Mouse (Mus musculus) midbrain, postnatal 0 days (tissue): ENCODE data around the gene Jagn1. TPM values are rescaled to one million over a fixed set of nuclear protein-coding genes. Genes with fewer than 3 reads are reported as not detected.

Experiments
- ATAC-seq: fragments of 200-750 bp; cut with Nextera tagmentation; 2 replicates; pipeline ENCODE4 v1.8.0; 2017; ENCODE audit warnings: moderate number of reproducible peaks, mild to moderate bottlenecking, moderate TSS enrichment, moderate library complexity; ENCODE audit not compliant: low FRiP score
- DNase-seq: peaks from one replicate; pipeline ENCODE4 v3.0.0-alpha.2; 2015; ENCODE audit warnings: low spot score
- H3K27ac ChIP-seq: fragments of 300-500 bp; sonication (generic); 2 replicates; pipeline ENCODE4 v1.5.1; 2014; ENCODE audit warnings: low read depth, mild to moderate bottlenecking, low read length, mixed read lengths
- H3K27me3 ChIP-seq: fragments of 300-500 bp; sonication (generic); 2 replicates; pipeline ENCODE4 v1.6.1; 2014; ENCODE audit warnings: low read length, control low read depth, mixed read lengths; ENCODE audit not compliant: insufficient read depth
- H3K36me3 ChIP-seq: fragments of 300-500 bp; sonication (generic); 2 replicates; pipeline ENCODE4 v1.6.1; 2014; ENCODE audit warnings: low read length, control low read depth, mixed read lengths; ENCODE audit not compliant: insufficient read depth
- H3K4me1 ChIP-seq: fragments of 300-500 bp; sonication (generic); 2 replicates; pipeline ENCODE4 v1.6.1; 2014; ENCODE audit warnings: mild to moderate bottlenecking, control low read depth, antibody characterized with exemption, low read length, mixed read lengths; ENCODE audit not compliant: insufficient read depth
- H3K4me2 ChIP-seq: fragments of 300-500 bp; sonication (generic); 2 replicates; pipeline ENCODE4 v1.6.1; 2014; ENCODE audit warnings: low read depth, mild to moderate bottlenecking, low read length, mixed read lengths; ENCODE audit not compliant: poor library complexity, severe bottlenecking
- H3K4me3 ChIP-seq: fragments of 300-500 bp; sonication (generic); 2 replicates; pipeline ENCODE4 v1.5.1; 2014; ENCODE audit warnings: low read depth, mild to moderate bottlenecking, low read length, moderate library complexity
- H3K9ac ChIP-seq: fragments of 300-500 bp; sonication (generic); replicated peaks from 2 replicates; pipeline ENCODE4 v1.6.1; 2014; ENCODE audit warnings: mild to moderate bottlenecking, low read length, moderate library complexity, mixed read lengths; ENCODE audit not compliant: poor library complexity, severe bottlenecking
- H3K9me3 ChIP-seq: fragments of 300-500 bp; sonication (generic); 2 replicates; pipeline ENCODE4 v1.6.1; 2016; ENCODE audit warnings: low read length, control low read depth
- CTCF ChIP-seq: IDR thresholded peaks from 2 replicates; pipeline ENCODE4 v1.5.1; 2016; ENCODE audit warnings: antibody characterized with exemption, mild to moderate bottlenecking
- WGBS: fragments of 180-500 bp; shearing (Covaris S2); extraction: QIAGEN DNeasy Blood & Tissue Kit; methylation state at CpG from one replicate; pipeline ENCODE4 v1.1.7; 2014; 5-methylcytosine and 5-hydroxymethylcytosine counted together
- polyA plus RNA-seq: library from polyadenylated mRNA; unstranded; fragments of >200 nt; fragmentation: Nextera tagmentation; extraction: Ambion mirVana; gene quantifications from 2 replicates; pipeline ENCODE4 v1.2.1, GENCODE M21; 2015
- total RNA-seq: library from RNA; depleted of rRNA; stranded (reverse); fragments of >200 nt; gene quantifications from 2 replicates; pipeline ENCODE4 v1.2.3, GENCODE M21; 2014

Jagn1 gene
- total and polyA plus RNA-seq, 2 experiments from 2014 or later, result 43.6 to 80.4 TPM

DNA sequence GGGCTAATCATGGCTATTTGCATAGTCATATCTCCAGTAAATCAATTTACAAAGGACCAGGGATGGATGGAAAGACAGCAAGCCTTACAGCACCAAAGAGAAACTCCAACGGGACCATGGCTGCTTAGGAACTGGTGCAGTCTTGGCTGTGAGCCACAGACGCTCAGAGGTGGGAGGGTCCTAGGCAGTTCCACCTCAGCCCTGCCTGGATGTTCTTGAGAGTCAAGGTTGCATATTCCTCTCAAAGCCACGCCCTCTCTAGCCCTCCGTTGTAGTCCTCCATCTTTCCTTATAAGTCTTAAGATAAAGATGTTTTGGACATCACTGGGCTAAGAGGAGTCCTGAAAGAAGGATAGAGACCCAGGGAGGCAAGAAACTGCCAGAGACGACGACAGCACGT, 21.7 kb downstream of the Jagn1 start:
- Histone ChIP-seq H3K4me2 (no peak overlapping the region), H3K4me1 (no peaks in the 10 kb centered on the region), H3K9ac (no peak overlapping the region), H3K4me3 (no peak overlapping the region), H3K9me3 (no peaks in the 10 kb centered on the region), H3K27ac (no peak overlapping the region), H3K27me3 (no peaks in the 10 kb centered on the region), H3K36me3 (no peaks in the 10 kb centered on the region)
- ATAC-seq (no peak), DNase-seq (no peak)
- no peak for TF ChIP-seq CTCF
- 74% methylated on average over 7 of the region's 7 CpGs for WGBS

DNA sequence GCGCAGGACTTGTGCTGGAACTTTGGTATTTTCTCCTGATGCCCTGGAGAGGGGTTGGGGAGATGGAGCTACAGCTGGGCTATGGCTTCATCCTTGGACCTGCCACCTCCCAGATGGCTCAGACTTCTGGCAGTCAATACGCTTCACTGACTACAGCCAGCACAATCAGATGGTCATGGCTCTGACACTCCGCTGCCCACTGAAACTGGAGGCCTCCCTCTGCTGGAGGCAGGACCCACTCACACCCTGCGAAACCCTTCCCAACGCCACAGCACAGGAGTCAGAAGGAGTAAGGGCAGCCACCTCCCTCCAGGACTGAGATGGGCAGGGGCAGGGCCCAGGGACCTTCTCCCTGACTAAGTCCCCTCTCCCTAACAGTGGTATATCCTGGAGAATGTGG, 23.2 kb downstream of the Jagn1 start:
- Histone ChIP-seq H3K4me1 (no peaks in the 10 kb centered on the region), H3K4me3 (no peak overlapping the region), H3K27ac (no peak overlapping the region), H3K36me3 (no peaks in the 10 kb centered on the region), H3K9me3 (no peaks in the 10 kb centered on the region), H3K4me2 (no peak overlapping the region), H3K9ac (no peak overlapping the region), H3K27me3 (peaks cover 4% of the 10 kb centered on the region)
- peak; percentile 77 for DNase-seq
- TF ChIP-seq CTCF, result peak; percentile 58
- WGBS, result 58% methylated on average over 5 of the region's 5 CpGs
- peak; percentile 43; the same call in 1 of the 2 replicates for ATAC-seq

DNA sequence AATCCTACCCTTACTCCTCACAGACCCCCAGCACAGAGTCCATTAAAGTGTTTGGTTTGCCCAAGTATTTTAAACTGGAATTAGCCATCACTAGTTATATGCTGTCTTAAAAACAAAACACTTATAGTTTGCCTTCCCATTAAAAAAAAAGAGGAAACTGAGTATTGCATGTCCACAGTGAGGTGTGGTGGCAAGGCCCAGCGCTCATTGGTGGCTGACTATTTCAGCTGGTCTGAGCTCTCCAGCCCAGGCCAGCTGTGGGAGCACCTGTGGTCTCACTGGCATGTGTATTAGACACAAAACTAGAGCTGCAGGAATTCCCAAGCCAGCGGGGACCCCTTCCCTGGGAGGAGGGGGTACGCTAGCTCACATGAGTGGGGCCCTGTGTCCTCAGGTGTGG, 26.1 kb downstream of the Jagn1 start:
- 72% methylated on average over 3 of the region's 3 CpGs for WGBS
- ATAC-seq, result no peak

DNA sequence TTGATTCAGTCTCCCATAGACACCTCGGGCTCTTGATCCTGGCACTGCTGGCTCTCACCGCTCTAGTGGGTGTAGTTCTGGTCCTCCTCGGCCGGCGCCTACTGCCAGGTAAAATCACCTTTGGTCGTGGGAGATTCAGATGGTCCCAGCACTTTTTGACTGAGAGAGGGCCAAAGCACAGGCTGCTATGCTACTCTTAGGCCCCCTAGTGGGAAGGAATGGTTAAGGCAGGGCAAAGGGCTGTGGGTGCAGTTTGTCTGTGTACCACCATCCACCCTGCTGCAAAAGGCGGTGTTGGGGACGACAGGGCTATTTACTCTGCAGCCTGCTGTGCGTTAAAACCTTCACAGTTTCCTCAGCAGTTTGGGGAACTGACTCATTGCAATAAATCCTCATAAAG, 26.7 kb downstream of the Jagn1 start:
- Histone ChIP-seq H3K9ac (peak overlapping the region; percentile 30; the same call in 1 of the 2 replicates), H3K27ac (no peak overlapping the region), H3K4me1 (no peaks in the 10 kb centered on the region), H3K4me3 (peak overlapping the region; percentile 35), H3K36me3 (no peaks in the 10 kb centered on the region), H3K4me2 (peak overlapping the region; percentile 55), H3K27me3 (peaks cover 13% of the 10 kb centered on the region), H3K9me3 (no peaks in the 10 kb centered on the region)
- peak; percentile 50; the same call in 1 of the 2 replicates for ATAC-seq
- DNase-seq, result peak; percentile 80
- WGBS, result 12% methylated on average over 9 of the region's 9 CpGs
- TF ChIP-seq CTCF, result peak; percentile 75

More for the DNA sequence above, 26.1 kb downstream of the Jagn1 start:
- H3K4me2 ChIP-seq, result no peak overlapping the region
- H3K9ac ChIP-seq, result 0 out of 2 replicates have a peak overlapping the region, but pooled peaks have one; percentile 30
- DNase-seq, result no peak
- no peaks in the 10 kb centered on the region for H3K4me1 ChIP-seq
- no peaks in the 10 kb centered on the region for H3K36me3 ChIP-seq
- H3K27me3 ChIP-seq, result peaks cover 13% of the 10 kb centered on the region
- H3K4me3 ChIP-seq, result no peak overlapping the region
- no peak overlapping the region for H3K27ac ChIP-seq
- H3K9me3 ChIP-seq, result no peaks in the 10 kb centered on the region
- no peak for TF ChIP-seq CTCF

DNA sequence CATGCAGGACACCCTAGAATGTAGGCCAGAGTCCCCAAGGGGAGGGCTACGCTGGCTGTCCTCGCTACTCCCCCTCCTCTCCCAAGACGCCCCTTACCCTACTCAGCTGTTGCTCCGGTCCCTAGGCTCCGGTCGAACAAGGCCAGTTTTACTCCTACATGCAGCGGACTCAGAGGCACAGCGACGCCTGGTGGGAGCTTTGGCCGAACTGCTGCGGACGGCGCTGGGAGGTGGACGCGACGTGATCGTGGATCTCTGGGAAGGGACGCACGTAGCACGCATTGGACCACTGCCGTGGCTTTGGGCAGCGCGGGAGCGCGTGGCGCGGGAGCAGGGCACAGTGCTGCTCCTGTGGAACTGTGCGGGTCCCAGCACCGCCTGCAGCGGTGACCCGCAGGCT, 27.1 kb downstream of the Jagn1 start:
- peaks cover 13% of the 10 kb centered on the region for H3K27me3 ChIP-seq
- peak; percentile 75 for TF ChIP-seq CTCF
- peak overlapping the region; percentile 55 for H3K4me2 ChIP-seq
- ATAC-seq (peak; percentile 71), DNase-seq (peak; percentile 81)
- H3K9ac ChIP-seq, result peak overlapping the region; percentile 30
- 2% methylated on average over 31 of the region's 31 CpGs for WGBS
- no peaks in the 10 kb centered on the region for H3K36me3 ChIP-seq
- H3K27ac ChIP-seq, result no peak overlapping the region
- H3K4me3 ChIP-seq, result peak overlapping the region; percentile 35
- no peaks in the 10 kb centered on the region for H3K4me1 ChIP-seq
- H3K9me3 ChIP-seq, result no peaks in the 10 kb centered on the region

DNA sequence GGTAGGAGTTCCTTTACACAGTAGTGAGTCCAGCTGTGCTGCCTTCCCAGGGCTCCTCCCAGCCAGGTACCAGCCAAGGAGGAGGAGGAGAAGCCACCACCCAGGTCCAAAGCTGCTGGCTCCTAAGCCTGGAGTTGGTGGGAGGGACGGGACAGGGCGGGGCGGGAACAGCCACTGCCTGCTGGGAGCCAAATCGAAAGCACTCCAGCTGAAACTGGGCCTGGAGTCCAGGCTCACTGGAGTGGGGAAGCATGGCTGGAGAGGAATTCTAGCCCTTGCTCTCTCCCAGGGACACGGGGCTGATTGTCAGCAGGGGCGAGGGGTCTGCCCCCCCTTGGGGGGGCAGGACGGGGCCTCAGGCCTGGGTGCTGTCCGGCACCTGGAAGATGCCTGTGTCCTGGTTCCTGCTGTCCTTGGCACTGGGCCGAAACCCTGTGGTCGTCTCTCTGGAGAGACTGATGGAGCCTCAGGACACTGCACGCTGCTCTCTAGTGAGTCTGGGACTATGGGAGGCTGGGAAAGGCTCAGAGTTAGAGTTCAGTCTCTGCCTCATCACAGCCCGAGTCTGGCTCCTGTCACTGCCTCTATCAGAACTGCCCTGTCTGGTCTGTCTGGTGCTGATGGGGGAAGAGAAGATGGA, 29.0 kb downstream of the Jagn1 start, which contains the start of gene Il17rc:
Gene Il17rc, plus strand, starts transcription at position 131 of the 640 bp plus-strand sequence.
- WGBS, result 18% methylated on average over 12 of the region's 12 CpGs
- Histone ChIP-seq H3K4me2 (no peak within 1 kb of the TSS), H3K27me3 (peaks cover 16% of the 10 kb centered on the region), H3K9ac (no peak within 1 kb of the TSS), H3K4me3 (no peak within 1 kb of the TSS), H3K9me3 (no peaks in the 10 kb centered on the region), H3K27ac (no peak within 1 kb of the TSS), H3K4me1 (no peaks in the 10 kb centered on the region), H3K36me3 (no peaks in the 10 kb centered on the region)
- DNase-seq (no peak), ATAC-seq (no peak)
- no peak for TF ChIP-seq CTCF
